Mouse (Mus musculus) CD4-positive helper T cell, adult 2 months (primary cell): ENCODE measurements at regions not wholly inside any gene's neighbourhood (a gene's known extent, or its start where the extent isn't known, plus 50 kb on each side); places are given as distances from the start of the nearest gene placed in this dataset.

Experiments used
- DNase-seq: peaks from one replicate; pipeline ENCODE4 v3.0.0-alpha.2; 2012; ENCODE audit warnings: low read depth, missing footprints, low spot score

GRCm38 (mm10) chr19:27022917-27023316 is 137.2 kb downstream of the Gm815 start:
- no peak for DNase-seq

GRCm38 (mm10) chr19:27028834-27029233 is 143.2 kb downstream of the Gm815 start:
- no peak for DNase-seq

GRCm38 (mm10) chr19:27031030-27031700 is 145.5 kb downstream of the Gm815 start:
- DNase-seq: no peak

- DNase-seq: no peak
These were observed 146.9 kb downstream of the Gm815 start for GRCm38 (mm10) chr19:27032621-27033020.

GRCm38 (mm10) chr19:27038298-27038697 is 152.6 kb downstream of the Gm815 start:
- no peak for DNase-seq

GRCm38 (mm10) chr19:27040321-27041025 is 154.8 kb downstream of the Gm815 start:
- DNase-seq: no peak

- no peak for DNase-seq
These were observed 149.7 kb upstream of the Vldlr start for GRCm38 (mm10) chr19:27066449-27067181.

GRCm38 (mm10) chr19:27073281-27073680 is 143.0 kb upstream of the Vldlr start:
- no peak for DNase-seq

GRCm38 (mm10) chr19:27075019-27075418 is 141.3 kb upstream of the Vldlr start:
- no peak for DNase-seq

GRCm38 (mm10) chr19:27076920-27077512 is 139.3 kb upstream of the Vldlr start:
- DNase-seq: no peak

- DNase-seq: no peak
These were observed 128.9 kb upstream of the Vldlr start for GRCm38 (mm10) chr19:27087344-27087743.

GRCm38 (mm10) chr19:27087833-27088232 is 128.5 kb upstream of the Vldlr start:
- no peak for DNase-seq

GRCm38 (mm10) chr19:27089099-27089498 is 127.2 kb upstream of the Vldlr start:
- no peak for DNase-seq

- no peak for DNase-seq
These were observed 124.7 kb upstream of the Vldlr start for GRCm38 (mm10) chr19:27091603-27092002.

- DNase-seq: no peak
These were observed 121.4 kb upstream of the Vldlr start for GRCm38 (mm10) chr19:27094777-27095478.

GRCm38 (mm10) chr19:27099921-27100320 is 116.4 kb upstream of the Vldlr start:
- DNase-seq: no peak

- DNase-seq: no peak
These were observed 105.8 kb upstream of the Vldlr start for GRCm38 (mm10) chr19:27110437-27110836.

GRCm38 (mm10) chr19:27120876-27121275 is 95.4 kb upstream of the Vldlr start:
- no peak for DNase-seq

GRCm38 (mm10) chr19:27122348-27122747 is 93.9 kb upstream of the Vldlr start:
- DNase-seq: no peak

GRCm38 (mm10) chr19:27123334-27123733 is 93.0 kb upstream of the Vldlr start:
- DNase-seq: no peak

GRCm38 (mm10) chr19:27123806-27124469 is 92.3 kb upstream of the Vldlr start:
- peak; percentile 17 for DNase-seq
